Mouse (Mus musculus) embryonic facial prominence, embryonic 12.5 days (tissue): ENCODE measurements around the gene Znrf4. TPM values are rescaled to one million over a fixed set of nuclear protein-coding genes. Genes with fewer than 3 reads are reported as not detected.
A peak's percentile ranks its signal among the peaks of the same experiment; 100 is the strongest.
"Not testable (repeated sequence)": the region's sequence is repeated elsewhere in the genome, so short reads cannot be mapped to it uniquely, and the experiment has no call there.

Experiments used
- ATAC-seq: fragments of 200-750 bp; cut with Nextera tagmentation; 2 replicates; pipeline ENCODE4 v1.8.0; 2017; ENCODE audit not compliant: insufficient number of reproducible peaks, insufficient read depth, low FRiP score, low TSS enrichment
- H3K27ac ChIP-seq: fragments of 300-500 bp; sonication (generic); 2 replicates; pipeline ENCODE4 v1.5.1; 2016; ENCODE audit warnings: mild to moderate bottlenecking
- H3K27me3 ChIP-seq: fragments of 300-500 bp; sonication (generic); 2 replicates; pipeline ENCODE4 v1.6.1; 2016; ENCODE audit warnings: mild to moderate bottlenecking, moderate library complexity
- H3K36me3 ChIP-seq: fragments of 300-500 bp; sonication (generic); 2 replicates; pipeline ENCODE4 v1.6.1; 2016; ENCODE audit warnings: mild to moderate bottlenecking
- H3K4me1 ChIP-seq: fragments of 300-500 bp; sonication (generic); 2 replicates; pipeline ENCODE4 v1.6.1; 2016
- H3K4me2 ChIP-seq: fragments of 300-500 bp; sonication (generic); replicated peaks from 2 replicates; pipeline ENCODE4 v1.6.1; 2016; ENCODE audit warnings: mild to moderate bottlenecking, moderate library complexity
- H3K4me3 ChIP-seq: fragments of 300-500 bp; sonication (generic); 2 replicates; pipeline ENCODE4 v1.5.1; 2016; ENCODE audit warnings: mild to moderate bottlenecking
- H3K9ac ChIP-seq: fragments of 300-500 bp; sonication (generic); 2 replicates; pipeline ENCODE4 v1.6.1; 2016; ENCODE audit warnings: mild to moderate bottlenecking, moderate library complexity
- H3K9me3 ChIP-seq: fragments of 300-500 bp; sonication (generic); 2 replicates; pipeline ENCODE4 v1.6.1; 2016; ENCODE audit warnings: mild to moderate bottlenecking, moderate library complexity
- WGBS: fragments of 180-500 bp; shearing (Covaris S2); methylation state at CpG from one replicate; pipeline ENCODE4 v1.1.7; 2016; 5-methylcytosine and 5-hydroxymethylcytosine counted together
- polyA plus RNA-seq: library from polyadenylated mRNA; unstranded; fragments of >200 nt; fragmentation: Nextera tagmentation; extraction: Ambion mirVana; gene quantifications from 2 replicates; pipeline ENCODE4 v1.2.1, GENCODE M21; 2016

Gene Znrf4
- polyA plus RNA-seq, 1 experiment from 2014 or later = not detected

DNA sequence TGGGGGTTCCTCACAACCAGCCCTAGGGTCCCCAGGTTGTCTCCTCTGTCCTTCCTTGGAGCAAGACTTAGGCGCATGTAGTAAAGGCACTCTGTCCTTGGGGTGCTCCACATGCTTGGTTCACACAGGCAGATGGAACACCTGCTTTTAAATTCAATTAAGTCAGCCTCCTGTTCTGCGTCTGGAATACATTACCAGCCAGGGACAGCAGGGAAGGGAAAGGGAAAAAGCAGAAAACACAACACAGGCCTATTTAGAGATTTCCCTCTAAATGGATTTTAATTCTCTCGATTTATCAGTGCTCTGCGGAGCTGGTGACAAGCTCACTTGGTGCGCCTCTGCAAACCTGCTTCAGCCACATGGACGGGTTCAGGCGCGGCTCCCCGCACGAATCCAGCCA, 6.8 kb downstream of the Znrf4 start:
- Histone ChIP-seq H3K9ac (no peak overlapping the region), H3K9me3 (peaks cover 11% of the 10 kb centered on the region; the same call in 1 of the 2 replicates), H3K4me3 (no peak overlapping the region), H3K4me2 (no peak overlapping the region), H3K36me3 (no peaks in the 10 kb centered on the region), H3K27ac (no peak overlapping the region), H3K4me1 (peaks cover 16% of the 10 kb centered on the region), H3K27me3 (peaks cover 21% of the 10 kb centered on the region)
- no peak for ATAC-seq
- WGBS = 70% methylated on average over 10 of the region's 10 CpGs

DNA sequence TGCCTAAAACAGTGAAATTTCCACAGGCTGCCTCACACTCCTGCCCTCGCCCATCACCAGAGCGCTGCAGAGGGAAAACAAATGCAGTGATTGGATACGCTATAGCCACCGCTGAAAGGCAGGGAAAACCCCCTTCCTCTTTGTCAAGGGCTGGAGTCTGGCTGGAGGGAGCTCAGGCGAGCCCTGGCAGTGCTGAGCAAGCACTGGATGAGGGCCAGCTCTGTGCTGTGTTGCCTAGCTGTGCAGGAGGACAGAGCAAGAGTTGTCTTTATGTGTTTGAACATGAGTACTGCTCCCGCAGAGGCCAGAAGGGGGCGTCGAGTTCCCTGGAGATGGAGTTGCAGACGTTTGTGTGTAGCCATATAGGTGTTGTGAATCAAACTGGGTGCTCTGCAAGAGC, 9.7 kb downstream of the Znrf4 start:
- H3K36me3 ChIP-seq = no peaks in the 10 kb centered on the region
- peaks cover 8% of the 10 kb centered on the region for H3K4me1 ChIP-seq
- 27% methylated on average over 9 of the region's 9 CpGs for WGBS
- no peak for ATAC-seq
- no peaks in the 10 kb centered on the region for H3K27me3 ChIP-seq
- no peak overlapping the region for H3K27ac ChIP-seq
- H3K9ac ChIP-seq = no peak overlapping the region
- H3K9me3 ChIP-seq = peaks cover 11% of the 10 kb centered on the region; the same call in 1 of the 2 replicates
- H3K4me3 ChIP-seq = no peak overlapping the region
- no peak overlapping the region for H3K4me2 ChIP-seq

DNA sequence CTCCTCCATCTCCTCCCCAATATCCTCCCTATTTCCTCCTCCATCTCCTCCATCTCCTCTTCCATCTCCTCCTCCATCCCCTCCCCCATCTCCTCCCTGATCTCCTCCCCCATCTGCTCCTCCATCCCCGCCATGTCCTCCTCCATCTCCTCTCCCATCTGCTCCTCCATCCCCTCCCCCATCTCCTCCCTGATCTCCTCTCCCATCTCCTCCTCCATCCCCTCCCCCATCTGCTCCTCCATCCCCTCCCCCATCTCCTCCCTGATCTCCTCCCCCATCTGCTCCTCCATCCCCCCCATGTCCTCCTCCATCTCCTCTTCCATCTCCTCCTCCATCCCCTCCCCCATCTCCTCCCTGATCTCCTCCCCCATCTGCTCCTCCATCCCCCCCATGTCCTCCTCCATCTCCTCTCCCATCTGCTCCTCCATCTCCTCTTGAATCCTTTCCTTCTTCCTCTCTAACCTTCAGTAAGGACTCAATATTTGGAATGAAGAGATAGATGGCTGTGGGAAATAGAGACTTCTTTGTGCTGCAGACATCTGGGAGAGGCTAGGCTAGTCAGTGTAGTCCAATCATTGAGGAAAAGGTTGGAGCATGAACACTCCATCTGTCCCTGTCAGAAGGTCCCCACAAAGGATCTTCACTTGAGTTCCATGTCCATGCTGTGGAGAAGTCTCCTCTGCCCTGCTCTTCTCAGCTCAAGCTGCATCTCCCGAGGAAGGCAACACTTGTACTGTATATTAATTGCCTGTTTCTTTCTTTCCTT, 10.4 kb downstream of the Znrf4 start:
- H3K4me2 ChIP-seq, H3K36me3 ChIP-seq, H3K4me1 ChIP-seq, H3K27me3 ChIP-seq, H3K27ac ChIP-seq, ATAC-seq, H3K9ac ChIP-seq, H3K4me3 ChIP-seq: not testable (repeated sequence)
- peaks cover 11% of the 10 kb centered on the region; the same call in 1 of the 2 replicates for H3K9me3 ChIP-seq
- WGBS = 38% methylated on average over 2 of the region's 2 CpGs

GRCm38 (mm10) chr17:56499229-56499628, 13.0 kb downstream of the Znrf4 start:
- Histone ChIP-seq H3K9ac (no peak overlapping the region), H3K36me3 (no peaks in the 10 kb centered on the region), H3K27ac (no peak overlapping the region), H3K4me1 (no peaks in the 10 kb centered on the region), H3K4me3 (no peak overlapping the region), H3K4me2 (no peak overlapping the region), H3K9me3 (peaks cover 24% of the 10 kb centered on the region), H3K27me3 (no peaks in the 10 kb centered on the region)
- 76% methylated on average over 5 of the region's 5 CpGs for WGBS
- ATAC-seq = no peak

GRCm38 (mm10) chr17:56494480-56494879, 17.8 kb downstream of the Znrf4 start:
- H3K4me1 ChIP-seq = no peaks in the 10 kb centered on the region
- H3K27me3 ChIP-seq = no peaks in the 10 kb centered on the region
- no peaks in the 10 kb centered on the region for H3K36me3 ChIP-seq
- 74% methylated on average over 2 of the region's 2 CpGs for WGBS
- no peak overlapping the region for H3K27ac ChIP-seq
- H3K9me3 ChIP-seq = peaks cover 40% of the 10 kb centered on the region
- H3K4me2 ChIP-seq = no peak overlapping the region
- no peak overlapping the region for H3K9ac ChIP-seq
- no peak for ATAC-seq
- no peak overlapping the region for H3K4me3 ChIP-seq

- WGBS = 99% methylated on average over 2 of the region's 2 CpGs
- peaks cover 40% of the 10 kb centered on the region for H3K9me3 ChIP-seq
- H3K4me2 ChIP-seq = no peak overlapping the region
- no peak for ATAC-seq
- H3K4me1 ChIP-seq = no peaks in the 10 kb centered on the region
- no peaks in the 10 kb centered on the region for H3K27me3 ChIP-seq
- no peak overlapping the region for H3K4me3 ChIP-seq
- H3K27ac ChIP-seq = no peak overlapping the region
- H3K36me3 ChIP-seq = no peaks in the 10 kb centered on the region
- no peak overlapping the region for H3K9ac ChIP-seq
Measured at GRCm38 (mm10) chr17:56493841-56494240, 18.4 kb downstream of the Znrf4 start.

DNA sequence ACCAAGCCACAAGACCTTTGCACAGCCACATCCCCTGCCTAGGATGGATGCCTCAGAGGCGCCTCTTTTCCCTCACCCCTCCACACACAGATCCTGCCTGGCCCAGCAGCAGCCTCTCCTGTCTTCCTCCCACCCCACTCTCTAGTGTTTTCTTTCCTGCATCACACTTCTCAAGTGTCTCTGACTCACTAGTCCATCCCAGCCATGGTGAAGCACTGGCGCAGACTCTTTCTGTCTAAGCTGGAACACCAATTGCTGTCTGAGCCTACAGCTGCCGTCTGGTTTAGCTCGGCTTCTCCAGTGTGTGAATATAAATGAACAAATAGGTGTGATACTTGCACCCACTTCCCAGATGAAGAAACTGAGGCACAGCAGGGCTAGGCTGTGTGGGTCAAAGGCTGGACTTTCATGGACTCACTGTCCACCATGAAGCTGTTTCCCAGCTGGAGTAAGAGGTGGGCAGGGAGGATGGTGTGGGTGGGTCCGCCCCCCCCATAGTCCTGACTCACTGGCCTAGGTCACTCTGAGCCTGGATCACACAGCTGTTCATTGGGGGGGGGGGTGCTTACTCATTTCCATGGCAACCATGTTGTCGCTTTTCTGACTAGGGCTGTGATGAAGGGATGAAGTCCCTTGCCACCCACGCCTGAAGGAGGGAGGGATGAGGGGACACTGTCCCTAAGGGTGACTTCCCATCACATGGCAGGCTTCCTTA, 21.6 kb downstream of the Znrf4 start:
- Histone ChIP-seq H3K4me1 (peaks cover 9% of the 10 kb centered on the region), H3K4me3 (no peak overlapping the region), H3K4me2 (no peak overlapping the region), H3K9ac (no peak overlapping the region), H3K9me3 (peaks cover 35% of the 10 kb centered on the region), H3K27me3 (no peaks in the 10 kb centered on the region), H3K36me3 (no peaks in the 10 kb centered on the region), H3K27ac (no peak overlapping the region)
- WGBS = 88% methylated on average over 7 of the region's 7 CpGs
- no peak for ATAC-seq

GRCm38 (mm10) chr17:56488028-56488427, 24.2 kb downstream of the Znrf4 start:
- Histone ChIP-seq H3K36me3 (no peaks in the 10 kb centered on the region), H3K4me2 (peak overlapping the region; percentile 30; the same call in 1 of the 2 replicates), H3K4me3 (no peak overlapping the region), H3K27ac (no peak overlapping the region), H3K9me3 (peaks cover 12% of the 10 kb centered on the region), H3K4me1 (peaks cover 9% of the 10 kb centered on the region), H3K9ac (no peak overlapping the region), H3K27me3 (no peaks in the 10 kb centered on the region)
- peak; percentile 42; the same call in 1 of the 2 replicates for ATAC-seq
- 11% methylated on average over 12 of the region's 12 CpGs for WGBS

DNA sequence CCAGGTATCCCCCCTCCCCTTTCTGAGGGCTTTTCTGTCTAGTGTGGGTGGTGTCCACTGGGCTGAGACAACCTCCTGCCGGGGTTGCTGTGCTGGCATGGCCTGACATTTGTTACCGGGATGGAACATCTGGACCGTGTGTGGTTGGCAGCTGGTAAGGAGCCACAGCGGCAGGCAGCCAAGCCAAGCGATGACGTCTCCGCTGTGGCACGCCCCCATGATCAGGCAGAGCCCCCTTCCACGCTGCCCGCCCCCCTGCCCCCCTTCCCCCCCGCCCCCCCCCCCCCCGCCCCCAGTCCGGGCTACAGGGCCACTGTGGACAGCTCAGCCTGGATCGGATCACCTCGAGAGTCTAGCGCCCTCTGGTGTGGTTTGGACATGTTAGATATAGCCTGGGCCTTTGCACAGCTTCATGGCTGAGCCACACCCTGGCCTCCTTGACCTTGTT, 24.8 kb downstream of the Znrf4 start:
- Histone ChIP-seq H3K4me2 (peak overlapping the region; percentile 30), H3K27me3 (no peaks in the 10 kb centered on the region), H3K4me3 (no peak overlapping the region), H3K36me3 (no peaks in the 10 kb centered on the region), H3K4me1 (peaks cover 9% of the 10 kb centered on the region), H3K9me3 (peaks cover 6% of the 10 kb centered on the region), H3K9ac (no peak overlapping the region), H3K27ac (peak overlapping the region; percentile 13; the same call in 1 of the 2 replicates)
- ATAC-seq = peak; percentile 70
- 3% methylated on average over 11 of the region's 16 CpGs for WGBS

DNA sequence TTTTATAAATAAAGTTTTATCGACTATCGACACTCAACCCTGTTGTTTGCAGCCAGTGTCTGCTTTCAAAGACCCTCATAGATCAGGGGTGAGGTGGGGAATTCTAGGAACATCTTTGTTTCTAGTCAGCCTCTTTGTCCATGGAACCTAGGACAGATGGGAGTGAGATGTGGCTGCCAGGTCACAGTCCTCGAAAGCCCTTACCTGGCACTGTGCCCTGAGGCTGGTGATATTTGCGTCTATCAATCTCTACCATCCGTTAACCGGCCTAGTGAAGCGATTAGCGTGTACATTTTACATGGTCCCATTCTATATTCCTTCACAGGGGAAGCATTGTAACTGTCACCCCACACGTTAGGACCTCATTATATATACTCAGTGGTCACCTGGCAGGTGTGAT, 26.3 kb downstream of the Znrf4 start:
- no peak overlapping the region for H3K27ac ChIP-seq
- no peak overlapping the region for H3K4me3 ChIP-seq
- no peak for ATAC-seq
- peaks cover 9% of the 10 kb centered on the region for H3K4me1 ChIP-seq
- no peak overlapping the region for H3K9ac ChIP-seq
- WGBS = 93% methylated on average over 9 of the region's 9 CpGs
- no peaks in the 10 kb centered on the region for H3K27me3 ChIP-seq
- H3K9me3 ChIP-seq = no peaks in the 10 kb centered on the region
- no peak overlapping the region for H3K4me2 ChIP-seq
- no peaks in the 10 kb centered on the region for H3K36me3 ChIP-seq

GRCm38 (mm10) chr17:56485118-56485517, 27.1 kb downstream of the Znrf4 start:
- WGBS = 68% methylated on average over 9 of the region's 9 CpGs
- no peaks in the 10 kb centered on the region for H3K9me3 ChIP-seq
- H3K27me3 ChIP-seq = no peaks in the 10 kb centered on the region
- H3K4me2 ChIP-seq = no peak overlapping the region
- H3K4me1 ChIP-seq = peaks cover 9% of the 10 kb centered on the region
- no peaks in the 10 kb centered on the region for H3K36me3 ChIP-seq
- no peak overlapping the region for H3K27ac ChIP-seq
- no peak for ATAC-seq
- H3K9ac ChIP-seq = no peak overlapping the region
- H3K4me3 ChIP-seq = no peak overlapping the region

- peaks cover 5% of the 10 kb centered on the region for H3K4me1 ChIP-seq
- ATAC-seq = no peak
- no peak overlapping the region for H3K4me3 ChIP-seq
- no peak overlapping the region for H3K9ac ChIP-seq
- H3K36me3 ChIP-seq = no peaks in the 10 kb centered on the region
- 94% methylated on average over 1 of the region's 1 CpGs for WGBS
- no peak overlapping the region for H3K27ac ChIP-seq
- H3K27me3 ChIP-seq = no peaks in the 10 kb centered on the region
- H3K9me3 ChIP-seq = no peaks in the 10 kb centered on the region
- H3K4me2 ChIP-seq = no peak overlapping the region
Measured at GRCm38 (mm10) chr17:56482671-56483070, 29.6 kb downstream of the Znrf4 start.
